ENCODE assay signal across 9 mouse cellular contexts in the genomic region with DNA sequence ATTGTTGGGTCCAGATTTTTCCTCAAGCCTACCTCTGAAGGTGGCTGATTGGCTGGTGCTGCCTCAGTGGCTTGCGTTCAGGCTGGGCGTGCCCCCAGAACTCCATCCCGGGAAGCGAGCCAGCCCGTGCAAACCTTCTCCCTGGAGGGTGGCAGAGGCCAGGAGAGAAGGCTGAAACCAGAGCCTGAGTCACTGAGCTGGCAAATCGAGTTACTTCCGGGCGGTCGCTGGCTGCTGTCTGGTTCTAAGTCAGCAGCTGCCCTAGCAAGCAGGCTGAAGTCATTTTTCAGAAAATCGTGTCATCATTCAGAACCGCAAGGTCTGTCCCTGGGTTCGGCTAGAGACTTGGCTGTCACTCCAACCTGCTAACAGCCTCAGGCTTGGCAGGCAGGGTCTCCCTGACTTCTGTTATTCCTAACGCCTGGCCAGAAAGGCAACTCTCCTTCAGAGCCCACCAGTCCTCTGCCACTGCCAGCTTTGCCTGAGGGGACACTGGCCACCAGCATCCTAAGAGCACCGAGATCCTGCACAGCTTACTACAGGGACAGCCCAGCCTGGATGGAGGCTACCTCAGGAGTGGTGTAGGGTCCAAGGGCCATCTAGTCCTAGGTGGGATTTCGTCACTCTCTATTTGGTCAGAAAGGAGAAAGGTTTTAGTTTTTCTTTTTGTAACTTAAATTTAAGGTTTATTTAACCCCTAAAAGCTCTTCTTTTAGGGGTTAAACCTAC. TPM values are rescaled to one million over a fixed set of nuclear protein-coding genes. Genes with fewer than 3 reads are reported as not detected.
DNase-seq lines count a peak whose midpoint lies in the region; ATAC-seq lines count a peak whose summit lies in the region.
"Had no signal": no experiment of that assay in that cellular context is flagged by ENCODE, and none has a peak within 500 bp of the region (broad histone marks: within the 10 kb centered on the region; RNA-seq: fewer than 3 reads in every experiment).

No protein-coding gene starts in this region.

- no peaks in the 10 kb centered on the region for H3K27me3 ChIP-seq in forebrain, embryonic 13.5 days
- H3K27me3 ChIP-seq in forebrain, embryonic 12.5 days = peaks cover 5% of the 10 kb centered on the region; the same call in 1 of the 2 replicates
- H3K27me3 ChIP-seq in forebrain, embryonic 16.5 days (replicated peaks; ENCODE audit: control insufficient read depth, insufficient read depth, low read length) = no peaks in the 10 kb centered on the region
- no peaks in the 10 kb centered on the region for H3K27me3 ChIP-seq in neural tube, embryonic 14.5 days (ENCODE audit: control insufficient read depth, insufficient read depth, low read length)
- H3K27me3 ChIP-seq: liver, embryonic 13.5 days had no signal

- no peak overlapping the region for H3K4me2 ChIP-seq in forebrain, embryonic 13.5 days
- no peak overlapping the region for H3K4me2 ChIP-seq in forebrain, embryonic 12.5 days
- H3K4me2 ChIP-seq in forebrain, embryonic 16.5 days (ENCODE audit: low read length) = no peak overlapping the region
- H3K4me2 ChIP-seq in neural tube, embryonic 14.5 days (ENCODE audit: low read depth, low read length) = no peak overlapping the region
- H3K4me2 ChIP-seq: liver, embryonic 13.5 days had no signal

- no peak overlapping the region for H3K27ac ChIP-seq in forebrain, embryonic 13.5 days
- H3K27ac ChIP-seq in forebrain, embryonic 12.5 days = no peak overlapping the region
- no peak overlapping the region for H3K27ac ChIP-seq in forebrain, embryonic 16.5 days (ENCODE audit: low read length)
- no peak overlapping the region for H3K27ac ChIP-seq in neural tube, embryonic 14.5 days (ENCODE audit: low read depth, low read length)
- H3K27ac ChIP-seq: liver, embryonic 13.5 days had no signal

- H3K9ac ChIP-seq in forebrain, embryonic 13.5 days = no peak overlapping the region
- H3K9ac ChIP-seq in forebrain, embryonic 12.5 days = no peak overlapping the region
- no peak overlapping the region for H3K9ac ChIP-seq in forebrain, embryonic 16.5 days (replicated peaks; ENCODE audit: low read depth, low read length)
- H3K9ac ChIP-seq in neural tube, embryonic 14.5 days (replicated peaks; ENCODE audit: low read depth, low read length) = no peak overlapping the region
- H3K9ac ChIP-seq: liver, embryonic 13.5 days had no signal

- 39% methylated on average over 15 of the region's 15 CpGs for WGBS in forebrain, embryonic 13.5 days
- WGBS in forebrain, embryonic 12.5 days = 46% methylated on average over 15 of the region's 15 CpGs
- WGBS in forebrain, embryonic 16.5 days = 38% methylated on average over 15 of the region's 15 CpGs
- 51% methylated on average over 15 of the region's 15 CpGs for WGBS in neural tube, embryonic 14.5 days

- H3K9me3 ChIP-seq in forebrain, embryonic 13.5 days (replicated peaks) = no peaks in the 10 kb centered on the region
- no peaks in the 10 kb centered on the region for H3K9me3 ChIP-seq in forebrain, embryonic 12.5 days
- H3K9me3 ChIP-seq in forebrain, embryonic 16.5 days (ENCODE audit: control insufficient read depth, low read length) = no peaks in the 10 kb centered on the region
- H3K9me3 ChIP-seq in neural tube, embryonic 14.5 days (ENCODE audit: control insufficient read depth, low read length) = no peaks in the 10 kb centered on the region
- H3K9me3 ChIP-seq: liver, embryonic 13.5 days had no signal

- no peaks in the 10 kb centered on the region for H3K36me3 ChIP-seq in forebrain, embryonic 13.5 days (ENCODE audit: poor library complexity, severe bottlenecking)
- H3K36me3 ChIP-seq in forebrain, embryonic 12.5 days (replicated peaks) = no peaks in the 10 kb centered on the region
- no peaks in the 10 kb centered on the region for H3K36me3 ChIP-seq in forebrain, embryonic 16.5 days (ENCODE audit: control insufficient read depth, insufficient read depth)
- no peaks in the 10 kb centered on the region for H3K36me3 ChIP-seq in neural tube, embryonic 14.5 days (ENCODE audit: control insufficient read depth, insufficient read depth, low read length)
- H3K36me3 ChIP-seq: liver, embryonic 13.5 days had no signal

- ATAC-seq in forebrain, embryonic 13.5 days = peak; percentile 39; the same call in 1 of the 2 replicates
- ATAC-seq in forebrain, embryonic 12.5 days (ENCODE audit: low FRiP score) = no peak
- peak; percentile 43 for ATAC-seq in forebrain, embryonic 16.5 days
- 0 out of 2 replicates have a peak, but pooled peaks have one; percentile 22 for ATAC-seq in neural tube, embryonic 14.5 days (ENCODE audit: low read depth)
- no peak for ATAC-seq in monocyte, adult 5-6 weeks (replicated peaks; ENCODE audit: insufficient number of reproducible peaks, low FRiP score, low TSS enrichment, poor library complexity, severe bottlenecking)
- no peak for ATAC-seq in activated CD4-positive, CD25-positive, alpha-beta regulatory T cell, adult 4 months

- peak; percentile 92 for DNase-seq in adrenal gland, postnatal 10 days
- DNase-seq in kidney, adult 11 months = peak; percentile 81
- DNase-seq: liver, embryonic 13.5 days had no signal

- H3K4me3 ChIP-seq in forebrain, embryonic 13.5 days = no peak overlapping the region
- no peak overlapping the region for H3K4me3 ChIP-seq in forebrain, embryonic 12.5 days (replicated peaks)
- H3K4me3 ChIP-seq in forebrain, embryonic 16.5 days (replicated peaks; ENCODE audit: low read length) = no peak overlapping the region
- no peak overlapping the region for H3K4me3 ChIP-seq in neural tube, embryonic 14.5 days (ENCODE audit: low read depth, low read length)
- H3K4me3 ChIP-seq: liver, embryonic 13.5 days had no signal

- peaks cover 6% of the 10 kb centered on the region for H3K4me1 ChIP-seq in forebrain, embryonic 13.5 days
- peaks cover 10% of the 10 kb centered on the region for H3K4me1 ChIP-seq in forebrain, embryonic 12.5 days
- H3K4me1 ChIP-seq in forebrain, embryonic 16.5 days (replicated peaks; ENCODE audit: control insufficient read depth, insufficient read depth, low read length) = peaks cover 7% of the 10 kb centered on the region
- no peaks in the 10 kb centered on the region for H3K4me1 ChIP-seq in neural tube, embryonic 14.5 days (ENCODE audit: control insufficient read depth, insufficient read depth, low read length)

RNA-seq across cellular contexts. Expression of a gene that starts 11.6 kb away (rescaled TPM):
- polyA plus RNA-seq in forebrain, embryonic 13.5 days (2015; fragmentation: Nextera tagmentation; extraction: Ambion mirVana) = 3.4 and 4.5 TPM in 2 replicates
- 4.8 and 6.0 TPM in 2 replicates for polyA plus RNA-seq in forebrain, embryonic 12.5 days (2016; fragmentation: Nextera tagmentation; extraction: Ambion mirVana)
- total RNA-seq in adrenal gland, postnatal 10 days (2021) = 1 to 10 TPM; 4.8 to 5.9 TPM
- 6.5 and 8.6 TPM in 2 replicates for polyA plus RNA-seq in forebrain, embryonic 16.5 days (2015; fragmentation: Nextera tagmentation; extraction: Ambion mirVana)
- polyA plus RNA-seq in neural tube, embryonic 14.5 days (2014; fragmentation: Nextera tagmentation; extraction: Ambion mirVana) = 4.0 and 4.9 TPM in 2 replicates
- 57.2 to 77.8 TPM (median 58.7 TPM) in 3 replicates for total RNA-seq in monocyte, adult 5-6 weeks (2017)
- 1 to 10 TPM in 1 of 2 experiments, under 1 TPM in 1; 0.24 to 1.5 TPM for polyA plus RNA-seq in activated CD4-positive, CD25-positive, alpha-beta regulatory T cell, adult 4 months (2017; shearing (Covaris generic))

Comparison
In these comparisons a context has a peak if more than half of its experiments do, and no peak if none do; other contexts are left out.
1. ATAC-seq: peak in forebrain, embryonic 13.5 days (single experiment), forebrain, embryonic 16.5 days (single experiment) and neural tube, embryonic 14.5 days (single experiment); none in forebrain, embryonic 12.5 days (single experiment), monocyte, adult 5-6 weeks (single experiment) and activated CD4-positive, CD25-positive, alpha-beta regulatory T cell, adult 4 months (single experiment).